Mouse (Mus musculus) urinary bladder, postnatal 36 days (tissue): Measurements from ENCODE around the gene Eml1.

ENCODE experiments used
- DNase-seq, 2 experiments: peaks; one replicate each; pipeline ENCODE4 v3.0.0; 2022; ENCODE audit warnings: low spot score in 2 of 2, mixed read lengths in 1 of 2

Eml1 gene

DNA sequence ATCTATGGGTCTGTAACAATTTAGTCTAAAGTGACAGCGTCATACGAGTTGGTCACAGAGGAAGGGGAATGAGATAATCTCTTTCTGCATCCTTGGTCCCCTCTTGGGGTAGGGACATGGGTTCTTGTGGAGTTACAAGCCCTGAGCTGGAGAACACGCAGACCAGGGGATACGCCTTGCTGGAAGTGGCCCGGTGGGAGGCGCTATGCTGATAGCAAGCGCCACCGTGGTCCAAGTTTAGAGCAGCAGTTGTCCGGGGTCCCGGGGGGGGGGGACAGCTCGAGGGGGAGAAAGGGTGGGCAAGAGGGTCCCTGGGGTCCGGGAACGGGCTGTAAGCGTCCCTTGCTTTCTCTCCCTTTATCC is 51.7 kb downstream of the Eml1 start:
- no peak for DNase-seq

GRCm38 (mm10) chr12:108422858-108423631 is 52.3 kb downstream of the Eml1 start:
- DNase-seq = peak; percentile 77 to 87

- DNase-seq = no peak
Observed at GRCm38 (mm10) chr12:108430964-108431363, 60.2 kb downstream of the Eml1 start.

- no peak for DNase-seq
Observed at GRCm38 (mm10) chr12:108431714-108432113, 61.0 kb downstream of the Eml1 start.

GRCm38 (mm10) chr12:108432578-108432977 is 61.8 kb downstream of the Eml1 start:
- DNase-seq = no peak

DNA sequence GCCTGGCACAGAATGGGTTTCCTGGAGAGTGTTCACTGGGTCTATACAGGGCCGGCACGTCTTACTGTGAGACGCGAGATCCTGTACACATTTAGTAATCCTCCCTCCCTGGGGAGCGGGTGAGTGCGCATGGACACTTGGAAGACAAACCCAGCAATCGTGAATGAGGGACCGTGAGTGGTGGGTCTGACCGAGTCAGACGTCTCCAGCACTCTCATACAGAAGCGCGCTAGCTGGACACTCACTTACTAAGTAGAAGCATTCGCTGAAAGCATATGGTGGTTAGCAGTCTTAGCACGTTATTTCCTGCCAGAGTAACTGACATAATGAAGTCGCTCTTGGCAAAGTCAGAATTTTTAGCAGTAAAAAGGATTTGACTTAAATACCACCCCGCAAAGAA is 62.3 kb downstream of the Eml1 start:
- DNase-seq = no peak

DNA sequence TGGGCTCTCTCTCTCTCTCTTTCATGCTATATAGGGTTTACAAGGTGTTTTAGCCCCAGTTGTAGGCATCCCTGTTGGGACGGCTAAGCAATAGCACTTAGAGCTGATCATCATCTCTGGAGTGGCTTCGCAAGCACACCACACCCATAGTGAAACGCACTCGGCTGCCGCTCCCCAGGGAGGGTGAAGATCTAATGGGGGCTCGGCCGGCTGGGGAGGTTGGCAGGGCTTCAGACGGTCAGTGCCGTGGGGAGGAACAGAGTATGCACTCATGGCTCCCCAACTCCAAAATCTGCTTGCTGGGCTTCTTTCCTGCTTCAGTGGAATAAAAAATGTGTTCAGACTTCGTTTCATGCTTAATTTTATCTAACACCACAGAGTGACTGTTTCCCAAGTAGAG is 62.7 kb downstream of the Eml1 start:
- DNase-seq = peak in 1 of 2 experiments; percentile 40

DNA sequence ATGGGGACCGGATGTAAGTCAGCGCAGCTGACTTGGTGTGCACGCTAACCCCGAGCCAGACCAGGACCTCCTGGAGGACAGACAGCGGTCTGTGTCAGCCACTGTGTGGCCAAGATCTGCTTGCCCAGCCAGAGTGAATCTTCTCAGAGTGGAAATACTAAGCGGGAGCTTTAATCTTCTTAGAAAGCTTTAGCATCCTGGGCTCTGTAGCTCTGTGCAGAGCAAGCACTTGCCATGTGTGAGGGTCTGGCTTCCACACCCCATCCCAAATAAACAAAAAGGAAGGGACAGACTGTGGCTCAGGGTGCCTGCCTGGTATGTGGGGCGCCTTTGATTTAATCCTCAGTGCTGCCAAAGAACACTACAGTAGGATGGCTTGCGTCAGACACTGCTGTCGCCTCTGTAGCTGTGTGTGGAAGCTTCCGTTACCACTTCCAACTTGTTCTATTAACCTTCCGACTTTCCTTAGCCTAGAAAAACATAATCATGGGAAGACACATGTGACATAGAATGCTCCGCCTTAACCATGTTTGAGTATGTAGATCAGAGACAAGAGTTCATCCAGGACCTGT is 64.8 kb downstream of the Eml1 start:
- no peak for DNase-seq

GRCm38 (mm10) chr12:108436029-108436923 is 65.5 kb downstream of the Eml1 start:
- DNase-seq = peak in 1 of 2 experiments; percentile 32

GRCm38 (mm10) chr12:108437446-108437845 is 66.7 kb downstream of the Eml1 start:
- DNase-seq = no peak

GRCm38 (mm10) chr12:108443271-108443670 is 72.5 kb downstream of the Eml1 start:
- DNase-seq = no peak

DNA sequence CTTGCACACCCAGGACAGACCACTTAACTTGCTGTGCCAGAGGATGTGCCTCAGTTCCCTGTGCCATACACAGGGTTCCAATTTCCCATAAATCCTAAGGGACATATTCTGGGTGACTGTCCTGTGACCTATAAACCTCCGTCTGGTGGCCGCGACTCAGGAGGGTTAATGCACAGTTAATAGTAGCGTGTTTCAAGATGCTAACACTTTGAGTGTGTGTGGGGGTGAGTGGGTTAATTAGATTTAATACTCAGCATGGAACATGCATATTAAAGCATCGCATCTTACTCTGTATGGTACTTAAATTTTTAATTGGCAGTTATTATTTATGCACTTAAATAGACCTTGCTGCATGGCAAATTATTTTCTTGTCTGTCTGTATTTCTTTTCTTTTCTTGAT is 73.0 kb downstream of the Eml1 start:
- no peak for DNase-seq

GRCm38 (mm10) chr12:108444166-108445115 is 73.7 kb downstream of the Eml1 start:
- DNase-seq = no peak

- no peak for DNase-seq
Observed at GRCm38 (mm10) chr12:108446721-108447120, 76.0 kb downstream of the Eml1 start.

DNA sequence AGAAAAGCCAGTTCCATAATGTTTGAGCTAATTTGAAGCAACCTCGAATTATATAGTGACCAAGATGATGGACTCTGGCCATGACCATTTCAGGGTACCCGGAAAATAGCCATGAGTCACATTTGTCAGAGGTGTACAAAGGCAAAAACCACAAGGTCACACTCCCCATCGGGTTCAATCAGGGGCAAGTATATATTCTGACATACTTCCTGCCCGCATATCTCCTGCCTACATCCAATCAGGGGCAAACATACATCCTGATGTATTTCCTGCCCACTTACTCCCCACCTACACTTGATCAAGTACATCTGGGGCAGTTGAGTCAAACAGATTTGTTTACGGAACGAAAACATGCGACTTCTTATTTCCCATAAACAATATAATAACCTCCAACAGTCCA is 77.6 kb downstream of the Eml1 start:
- no peak for DNase-seq

GRCm38 (mm10) chr12:108449935-108450334 is 79.2 kb downstream of the Eml1 start:
- DNase-seq = no peak

DNA sequence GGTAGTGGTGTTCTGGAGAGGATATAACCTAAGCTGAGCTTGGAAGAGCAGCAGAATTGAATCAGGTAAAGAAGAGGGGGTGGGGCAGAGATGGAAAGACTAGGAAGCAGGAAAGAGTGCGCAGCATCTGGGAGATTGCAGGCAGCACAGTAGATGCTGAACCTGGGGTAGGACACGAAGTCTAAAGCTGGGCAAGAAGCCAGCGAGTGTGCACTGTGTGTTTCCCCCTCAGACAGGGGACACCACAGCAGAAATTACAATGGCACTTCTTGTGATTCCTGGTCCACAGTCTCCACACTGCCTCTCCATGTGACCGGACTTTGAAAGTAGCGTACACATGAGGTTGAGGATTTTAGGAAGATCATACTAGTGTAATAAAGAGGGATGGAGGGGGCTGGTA is 79.8 kb downstream of the Eml1 start:
- no peak for DNase-seq

GRCm38 (mm10) chr12:108452151-108452874 is 81.6 kb downstream of the Eml1 start:
- DNase-seq = no peak

GRCm38 (mm10) chr12:108453561-108454044 is 82.8 kb downstream of the Eml1 start:
- DNase-seq = no peak

DNA sequence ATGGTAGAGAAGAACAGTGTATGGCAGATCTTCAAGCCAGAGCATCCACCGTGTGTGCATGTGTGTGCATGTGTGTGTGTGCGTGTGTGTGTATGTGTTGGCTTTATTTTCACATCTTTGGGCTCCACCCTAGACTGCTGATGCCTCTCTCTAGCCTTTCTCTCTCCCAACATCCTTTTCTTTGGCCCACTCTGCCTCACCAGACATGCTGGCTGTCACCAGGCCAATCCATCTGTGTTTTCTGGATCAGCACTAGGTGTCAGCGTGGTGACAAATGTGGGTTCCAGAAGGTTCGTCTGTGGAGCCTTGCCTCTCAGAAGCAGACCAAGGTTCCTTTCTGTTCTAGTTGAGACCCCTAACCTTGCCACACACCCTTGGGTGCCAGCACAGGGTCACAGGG is 84.2 kb downstream of the Eml1 start:
- no peak for DNase-seq

GRCm38 (mm10) chr12:108472898-108473297 is 102.1 kb downstream of the Eml1 start:
- DNase-seq = no peak
